Mouse (Mus musculus) erythroblast, embryonic 14.5 days (primary cell): ENCODE data around the gene Kcnk2.

Experiments used
- GATA1 ChIP-seq: IDR thresholded peaks from 2 replicates; pipeline ENCODE4 v1.6.1; 2012; ENCODE audit warnings: low read length, inconsistent platforms, mixed read lengths
- TAL1 ChIP-seq: IDR thresholded peaks from 3 replicates; pipeline ENCODE4 v1.6.1; 2012; ENCODE audit warnings: low read length, inconsistent platforms, mixed read lengths

DNA sequence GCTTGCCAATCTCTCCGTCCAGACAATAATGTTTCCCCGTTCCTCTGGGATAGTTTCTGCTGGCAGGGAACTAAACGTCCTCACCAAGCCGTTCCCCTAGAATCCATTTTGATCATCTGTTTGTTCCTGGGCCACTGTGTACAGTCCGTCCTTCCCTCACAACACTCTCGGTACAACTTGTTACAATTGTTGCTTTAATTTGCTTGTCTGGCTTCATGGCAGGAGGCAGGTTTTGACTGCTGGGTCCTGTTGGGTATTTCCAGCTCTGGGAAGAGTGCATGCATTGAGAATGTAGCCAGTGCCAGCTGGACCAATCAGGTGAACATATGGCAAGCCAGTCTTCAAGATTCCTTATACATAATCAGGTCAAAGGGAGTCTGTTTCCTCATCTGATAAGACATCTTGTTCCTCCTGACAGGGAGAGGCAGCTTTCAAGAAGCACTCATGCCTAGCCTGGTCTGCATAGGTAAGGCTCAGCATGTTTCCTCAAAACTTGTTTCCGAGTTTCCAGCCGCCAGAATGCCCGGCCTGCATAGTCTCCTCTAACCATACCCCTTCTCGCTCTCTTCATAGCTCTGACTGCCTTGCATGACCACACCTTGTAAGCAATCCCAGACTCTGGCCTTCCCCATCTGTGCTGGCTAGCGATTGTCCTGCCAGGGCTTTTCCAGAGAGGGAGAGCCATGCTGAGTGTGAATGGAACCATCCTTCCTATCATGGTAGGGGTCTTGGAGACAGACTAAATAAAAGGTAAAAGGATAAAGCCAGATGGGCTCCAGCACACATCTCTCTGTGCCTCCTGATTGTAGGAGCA, 184.1 kb downstream of the Kcnk2 start:
- no peak for TF ChIP-seq TAL1
- TF ChIP-seq GATA1, result no peak
